Comparison of ENCODE assay signal across 8 mouse cellular contexts in the genomic region with DNA sequence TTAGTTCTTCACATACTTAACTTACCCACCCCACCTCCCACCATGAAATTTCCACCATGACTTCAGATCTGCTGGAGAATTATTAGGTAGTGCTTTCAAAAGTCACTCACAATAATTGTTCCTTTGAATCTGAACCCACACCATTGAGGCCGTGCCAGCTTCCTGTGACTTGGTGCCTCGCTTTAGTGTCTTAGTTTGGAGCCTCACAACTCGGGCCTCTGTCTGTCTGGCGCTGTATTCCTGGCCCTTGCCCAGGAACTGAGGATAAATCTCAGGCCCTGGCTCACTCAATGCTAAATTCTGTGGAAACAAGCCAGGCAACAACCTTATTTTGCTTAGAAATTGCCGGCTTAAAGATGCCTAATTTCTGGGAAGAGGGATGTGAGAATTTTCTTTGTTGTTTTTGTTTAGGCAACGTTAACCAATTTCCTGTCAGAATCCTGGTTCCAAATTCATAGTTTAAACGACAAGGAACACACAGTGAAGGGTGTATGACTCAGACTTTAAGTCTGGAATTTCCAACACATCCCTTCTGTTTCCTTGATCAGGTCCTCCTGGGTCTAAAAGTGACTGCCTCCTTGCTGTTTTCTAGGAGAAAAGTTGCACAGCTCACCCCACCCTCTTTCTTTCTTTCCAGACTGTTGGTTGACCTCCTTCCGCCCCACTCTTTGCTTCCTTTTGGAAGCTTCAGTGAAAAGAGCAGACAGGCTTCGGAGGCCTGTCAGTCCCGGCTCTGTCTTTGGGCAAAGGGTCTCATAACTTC. TPM values are rescaled to one million over a fixed set of nuclear protein-coding genes. Genes with fewer than 3 reads are reported as not detected.
DNase-seq lines count a peak whose midpoint lies in the region; ATAC-seq lines count a peak whose summit lies in the region.

No protein-coding gene starts in this region.

- peak; percentile 38 for DNase-seq in ovary, adult 18-20 months (ENCODE audit: low spot score)
- no peak for DNase-seq in ovary, postnatal 10 days (ENCODE audit: low spot score)
- DNase-seq in right cerebral cortex, postnatal 25 days, result peak; percentile 31
- no peak for DNase-seq in left cerebral cortex, adult 8-10 months (ENCODE audit: low spot score in 2 of 2)
- no peak for DNase-seq in spleen, postnatal 10 days (ENCODE audit: low spot score in 2 of 2)

- peak overlapping the region; percentile 75 for H3K4me3 ChIP-seq in embryonic facial prominence, embryonic 15.5 days (replicated peaks)
- peak overlapping the region; percentile 94 for H3K4me3 ChIP-seq in hindbrain, embryonic 12.5 days
- H3K4me3 ChIP-seq in liver, embryonic 15.5 days (replicated peaks), result peak overlapping the region; percentile 64

- H3K27me3 ChIP-seq in embryonic facial prominence, embryonic 15.5 days, result peaks cover 4% of the 10 kb centered on the region; the same call in 1 of the 2 replicates
- H3K27me3 ChIP-seq in hindbrain, embryonic 12.5 days, result peaks cover 8% of the 10 kb centered on the region
- peaks cover 71% of the 10 kb centered on the region for H3K27me3 ChIP-seq in liver, embryonic 15.5 days

- 17% methylated on average over 10 of the region's 10 CpGs for WGBS in embryonic facial prominence, embryonic 15.5 days
- WGBS in hindbrain, embryonic 12.5 days, result 24% methylated on average over 10 of the region's 10 CpGs
- WGBS in liver, embryonic 15.5 days (ENCODE audit: insufficient replicate concordance), result 42% methylated on average over 10 of the region's 10 CpGs

- H3K4me2 ChIP-seq in embryonic facial prominence, embryonic 15.5 days (replicated peaks), result peak overlapping the region; percentile 55
- peak overlapping the region; percentile 75 for H3K4me2 ChIP-seq in hindbrain, embryonic 12.5 days (replicated peaks)
- peak overlapping the region; percentile 85 for H3K4me2 ChIP-seq in liver, embryonic 15.5 days

- H3K27ac ChIP-seq in embryonic facial prominence, embryonic 15.5 days (replicated peaks), result peak overlapping the region; percentile 97
- peak overlapping the region; percentile 98 for H3K27ac ChIP-seq in hindbrain, embryonic 12.5 days
- H3K27ac ChIP-seq in liver, embryonic 15.5 days (replicated peaks), result no peak overlapping the region

- peak overlapping the region; percentile 26 for H3K9ac ChIP-seq in embryonic facial prominence, embryonic 15.5 days
- peak overlapping the region; percentile 97 for H3K9ac ChIP-seq in hindbrain, embryonic 12.5 days
- no peak overlapping the region for H3K9ac ChIP-seq in liver, embryonic 15.5 days

- peaks cover 52% of the 10 kb centered on the region for H3K4me1 ChIP-seq in embryonic facial prominence, embryonic 15.5 days
- peaks cover 57% of the 10 kb centered on the region for H3K4me1 ChIP-seq in hindbrain, embryonic 12.5 days
- peaks cover 33% of the 10 kb centered on the region for H3K4me1 ChIP-seq in liver, embryonic 15.5 days (replicated peaks)

- H3K9me3 ChIP-seq in embryonic facial prominence, embryonic 15.5 days (replicated peaks), result no peaks in the 10 kb centered on the region
- no peaks in the 10 kb centered on the region for H3K9me3 ChIP-seq in hindbrain, embryonic 12.5 days (replicated peaks)
- H3K9me3 ChIP-seq in liver, embryonic 15.5 days (replicated peaks), result no peaks in the 10 kb centered on the region

- ATAC-seq in embryonic facial prominence, embryonic 15.5 days (ENCODE audit: insufficient number of reproducible peaks, low FRiP score, low TSS enrichment, low read depth), result no peak
- ATAC-seq in hindbrain, embryonic 12.5 days (ENCODE audit: low FRiP score), result no peak
- ATAC-seq in liver, embryonic 15.5 days (ENCODE audit: insufficient read depth), result no peak

- 0 out of 2 replicates have a peak, but pooled peaks cover 4% of the 10 kb centered on the region for H3K36me3 ChIP-seq in embryonic facial prominence, embryonic 15.5 days
- H3K36me3 ChIP-seq in hindbrain, embryonic 12.5 days, result peaks cover 7% of the 10 kb centered on the region; the same call in 1 of the 2 replicates
- H3K36me3 ChIP-seq in liver, embryonic 15.5 days (replicated peaks), result no peaks in the 10 kb centered on the region

RNA-seq across cellular contexts. Expression of a gene that starts 1.2 kb away (rescaled TPM):
- 8.7 and 10.1 TPM in 2 replicates for polyA plus RNA-seq in embryonic facial prominence, embryonic 15.5 days (2015; fragmentation: Nextera tagmentation; extraction: Ambion mirVana)
- polyA plus RNA-seq in hindbrain, embryonic 12.5 days (2016; fragmentation: Nextera tagmentation; extraction: Ambion mirVana), result 6.6 and 7.3 TPM in 2 replicates
- polyA plus RNA-seq in liver, embryonic 15.5 days (2015; fragmentation: Nextera tagmentation; extraction: Ambion mirVana), result 0.47 and 0.64 TPM in 2 replicates
- total RNA-seq in left cerebral cortex, adult 8-10 months (2022), result 10 to 100 TPM; 20.3 to 22.9 (median 21.9) TPM

RNA-seq across cellular contexts. Expression of a gene that starts 5.7 kb away (rescaled TPM):
- 2.2 and 3.0 TPM in 2 replicates for polyA plus RNA-seq in embryonic facial prominence, embryonic 15.5 days (2015; fragmentation: Nextera tagmentation; extraction: Ambion mirVana)
- polyA plus RNA-seq in hindbrain, embryonic 12.5 days (2016; fragmentation: Nextera tagmentation; extraction: Ambion mirVana), result 4.6 and 5.1 TPM in 2 replicates
- polyA plus RNA-seq in liver, embryonic 15.5 days (2015; fragmentation: Nextera tagmentation; extraction: Ambion mirVana), result 0.12 and 0.15 TPM in 2 replicates
- total RNA-seq in left cerebral cortex, adult 8-10 months (2022), result 10 to 100 TPM; 60.4 to 65.0 (median 61.0) TPM

RNA-seq across cellular contexts. Expression of a gene that starts 8.1 kb away (rescaled TPM):
- polyA plus RNA-seq in embryonic facial prominence, embryonic 15.5 days (2015; fragmentation: Nextera tagmentation; extraction: Ambion mirVana), result 43.6 and 48.5 TPM in 2 replicates
- polyA plus RNA-seq in hindbrain, embryonic 12.5 days (2016; fragmentation: Nextera tagmentation; extraction: Ambion mirVana), result 40.0 and 42.3 TPM in 2 replicates
- 10.9 and 11.7 TPM in 2 replicates for polyA plus RNA-seq in liver, embryonic 15.5 days (2015; fragmentation: Nextera tagmentation; extraction: Ambion mirVana)
- 10 to 100 TPM; 22.8 to 26.6 (median 24.3) TPM for total RNA-seq in left cerebral cortex, adult 8-10 months (2022)

RNA-seq across cellular contexts. Expression of a gene that starts 25.3 kb away (rescaled TPM):
- polyA plus RNA-seq in embryonic facial prominence, embryonic 15.5 days (2015; fragmentation: Nextera tagmentation; extraction: Ambion mirVana), result 1.5 and 2.0 TPM in 2 replicates
- polyA plus RNA-seq in hindbrain, embryonic 12.5 days (2016; fragmentation: Nextera tagmentation; extraction: Ambion mirVana), result 1.3 and 1.7 TPM in 2 replicates
- polyA plus RNA-seq in liver, embryonic 15.5 days (2015; fragmentation: Nextera tagmentation; extraction: Ambion mirVana), result 0.17 and 0.23 TPM in 2 replicates
- not detected for total RNA-seq in left cerebral cortex, adult 8-10 months (2022)

RNA-seq across cellular contexts. Expression of a gene that starts 27.6 kb away (rescaled TPM):
- 119 and 121 TPM in 2 replicates for polyA plus RNA-seq in embryonic facial prominence, embryonic 15.5 days (2015; fragmentation: Nextera tagmentation; extraction: Ambion mirVana)
- polyA plus RNA-seq in hindbrain, embryonic 12.5 days (2016; fragmentation: Nextera tagmentation; extraction: Ambion mirVana), result 142 and 152 TPM in 2 replicates
- polyA plus RNA-seq in liver, embryonic 15.5 days (2015; fragmentation: Nextera tagmentation; extraction: Ambion mirVana), result 50.9 and 51.1 TPM in 2 replicates
- total RNA-seq in left cerebral cortex, adult 8-10 months (2022), result 10 to 100 TPM; 41.8 to 56.2 (median 46.5) TPM

Comparison
In these comparisons a context has a peak if more than half of its experiments do, and no peak if none do; other contexts are left out.
1. DNase-seq: peak in ovary, adult 18-20 months (single experiment) and right cerebral cortex, postnatal 25 days (single experiment); none in ovary, postnatal 10 days (single experiment), left cerebral cortex, adult 8-10 months (0 of 2) and spleen, postnatal 10 days (0 of 2).
2. Peak in every context shown above with its lines, with median percentiles within 50 percentile points of each other: H3K4me2 ChIP-seq and H3K4me3 ChIP-seq.